Mouse (Mus musculus) right cerebral cortex, postnatal 36 days (tissue): ENCODE measurements at regions not wholly inside any gene's neighbourhood (a gene's known extent, or its start where the extent isn't known, plus 50 kb on each side); places are given as distances from the start of the nearest gene placed in this dataset.

Source experiments
- DNase-seq, 2 experiments: peaks; one replicate each; pipeline ENCODE4 v3.0.0; 2022; ENCODE audit warnings: low spot score in 2 of 2, mixed read lengths in 1 of 2

DNA sequence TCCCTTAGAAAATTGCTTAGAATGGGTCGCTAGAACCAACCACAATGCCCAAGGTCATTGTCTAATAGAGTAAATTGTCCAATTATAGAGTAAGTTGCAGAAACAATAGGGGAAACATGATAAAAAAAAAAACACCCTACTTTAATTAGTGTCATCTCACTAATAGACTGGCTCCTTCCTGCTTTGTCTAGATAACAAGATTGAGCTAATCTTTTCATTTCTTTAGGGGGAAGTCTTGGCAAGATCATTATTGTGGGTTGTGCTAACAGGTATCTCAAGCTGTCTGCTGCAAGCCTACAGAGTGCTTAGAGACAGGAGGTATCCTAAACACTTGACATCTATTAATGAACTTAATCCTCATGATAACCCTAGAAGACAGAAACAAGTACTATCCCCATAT is 615.9 kb downstream of the Gbe1 start:
- no peak for DNase-seq

DNA sequence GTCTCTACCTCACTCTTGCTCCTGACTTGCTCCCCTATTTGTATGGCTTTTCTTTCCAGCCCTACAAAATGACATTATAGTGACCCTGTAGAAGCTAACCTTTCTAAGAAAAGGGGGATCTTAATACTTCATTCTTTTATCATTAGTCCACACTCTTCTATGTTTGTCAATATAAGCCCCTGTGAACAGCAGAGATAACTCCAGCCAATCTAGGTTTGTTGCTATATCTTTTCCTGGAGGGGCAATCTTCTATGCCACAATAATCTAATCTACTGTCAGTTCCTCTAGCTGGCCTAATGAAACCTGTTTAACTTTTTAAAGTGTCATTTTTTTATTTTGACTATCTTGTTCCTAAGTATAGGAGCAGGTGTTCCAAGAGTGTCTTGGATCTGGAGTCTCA is 622.2 kb downstream of the Gbe1 start:
- DNase-seq: no peak

DNA sequence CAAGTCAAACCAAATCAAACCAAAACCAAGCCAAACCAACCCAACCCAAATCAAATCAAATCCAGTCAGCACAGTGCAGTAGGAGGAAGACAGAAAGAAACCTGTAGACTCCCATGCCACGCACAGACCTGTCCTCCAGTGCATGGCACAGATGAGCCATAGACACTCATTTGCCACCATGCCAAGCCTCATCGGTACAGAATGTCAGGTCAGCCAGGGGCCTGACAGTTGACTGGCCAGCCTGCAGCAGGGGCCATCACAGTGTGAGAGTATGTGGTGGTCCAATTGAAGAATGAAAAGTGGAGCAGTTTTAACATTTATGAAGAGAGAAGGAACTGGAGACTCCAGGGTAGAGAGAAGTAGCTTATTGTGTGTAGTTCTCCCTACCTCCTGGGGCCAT is 639.2 kb downstream of the Gbe1 start:
- no peak for DNase-seq
